Mouse (Mus musculus): ENCODE measurements around the gene March4.

DNA sequence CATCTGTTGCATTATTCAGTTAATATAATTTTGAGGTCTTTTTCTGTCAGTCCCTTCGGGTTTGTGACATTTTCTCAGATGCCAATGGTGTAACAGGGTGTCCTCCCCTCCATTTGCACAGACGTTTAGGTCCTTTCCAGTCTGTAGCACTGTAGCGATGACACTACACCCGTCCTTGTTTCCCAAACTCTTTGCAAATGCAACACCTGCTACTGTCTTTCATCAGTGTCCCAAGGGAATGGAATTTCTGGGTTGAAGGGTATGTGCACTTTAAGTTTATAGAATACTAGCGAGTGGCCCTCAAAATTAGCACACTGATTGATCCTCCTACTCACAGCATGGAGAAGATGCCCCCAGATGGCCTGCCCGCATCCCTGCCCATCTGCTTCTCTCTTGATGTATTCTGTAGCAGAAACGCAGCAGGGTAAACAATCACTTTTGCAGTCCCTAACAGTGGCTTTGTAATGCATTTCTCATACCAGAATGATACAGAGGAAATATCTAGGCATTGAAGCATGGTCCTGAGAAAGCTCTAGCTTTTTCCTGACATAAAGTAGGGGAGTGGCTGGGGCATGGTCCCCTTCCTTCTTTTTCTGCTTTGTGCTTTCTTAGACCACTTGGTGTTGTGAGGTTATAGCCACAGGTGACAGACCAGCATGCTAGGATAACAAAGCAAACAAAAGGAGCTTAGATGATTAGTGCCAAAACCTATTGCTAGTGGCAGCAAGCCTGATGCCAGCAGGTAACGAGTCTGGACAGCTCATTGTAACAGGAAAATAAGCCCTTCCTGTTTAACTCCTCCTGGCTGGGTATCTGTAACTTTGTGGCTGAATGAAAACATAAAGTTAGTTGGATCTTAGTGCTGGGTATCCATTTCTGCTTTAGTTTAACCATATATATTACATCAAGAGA is 117.7 kb downstream of the March4 start:
- TF ChIP-seq CTCF (IDR thresholded peaks at IDR 0.05; ENCODE audit: low read depth) (no peak), EP300 (optimal IDR thresholded peaks at IDR 0.05) (no peak)
